Mouse (Mus musculus): Measurements from ENCODE around the gene Pbxip1. TPM values are rescaled to one million over a fixed set of nuclear protein-coding genes. Genes with fewer than 3 reads are reported as not detected.
A peak's percentile ranks its signal among the peaks of the same experiment; 100 is the strongest.

The Pbxip1 gene
- 25.3 and 26.2 TPM in 2 replicates for polyA plus RNA-seq (2016; fragmentation: Nextera tagmentation; extraction: Ambion mirVana)

DNA sequence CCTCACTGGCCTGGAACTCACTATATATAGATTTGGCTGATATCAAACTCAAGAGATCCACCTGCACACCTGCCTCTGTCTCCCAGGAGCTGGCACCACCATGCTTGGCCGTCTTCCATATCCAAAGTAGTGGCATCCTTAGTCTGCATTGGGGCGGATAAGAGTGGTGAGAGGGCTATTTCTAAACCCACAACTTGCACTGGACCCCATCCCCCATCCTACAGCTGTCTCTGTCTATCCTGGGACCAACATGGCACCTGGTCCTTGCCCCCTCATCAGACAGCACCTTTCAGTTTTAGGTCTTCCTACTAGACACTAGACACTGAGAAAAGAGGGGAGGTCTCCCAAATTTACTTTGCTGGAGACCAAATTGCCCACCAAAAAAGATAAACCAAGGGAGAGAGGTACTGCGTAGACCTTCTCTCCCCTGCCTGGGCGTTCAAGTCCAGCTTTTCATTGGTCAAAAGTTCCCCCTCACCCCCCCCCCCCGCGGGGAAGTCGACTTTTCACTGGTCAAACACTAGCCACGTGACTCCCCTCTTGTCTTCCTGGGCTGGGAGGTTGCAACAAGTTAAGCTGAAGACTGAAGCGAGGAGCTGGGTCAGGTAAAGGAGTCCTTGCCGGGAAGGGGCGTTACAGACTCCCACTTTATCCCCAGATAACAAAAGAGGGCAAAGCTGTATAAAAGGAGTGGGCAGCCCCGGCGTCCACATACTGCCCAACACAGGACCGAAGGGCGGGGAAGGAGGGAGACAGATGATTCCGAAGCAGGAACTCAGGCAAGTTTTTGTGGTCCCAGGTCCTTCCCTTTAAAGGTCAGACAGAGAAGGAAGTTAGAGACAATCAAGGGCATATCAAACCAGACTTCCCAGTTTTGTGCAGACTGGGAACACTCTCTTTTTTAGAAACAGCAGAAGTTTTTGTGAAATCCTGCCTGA, at the start of gene Pbxip1:
Pbxip1 (plus strand) TSS at position 531 of the 938 bp plus-strand sequence.
- peak within 1 kb of the TSS; percentile 54 for H3K4me2 ChIP-seq (replicated peaks)
- H3K36me3 ChIP-seq, result peaks cover 30% of the 10 kb centered on the region
- WGBS, result 4% methylated on average over 16 of the region's 16 CpGs
- no peaks in the 10 kb centered on the region for H3K9me3 ChIP-seq (replicated peaks)
- peak within 1 kb of the TSS; percentile 13 for H3K9ac ChIP-seq
- peak; percentile 57 for ATAC-seq (ENCODE audit: low FRiP score)
- peaks cover 25% of the 10 kb centered on the region for H3K4me1 ChIP-seq
- no peaks in the 10 kb centered on the region for H3K27me3 ChIP-seq
- peak within 1 kb of the TSS; percentile 35 for H3K4me3 ChIP-seq
- no peak within 1 kb of the TSS for H3K27ac ChIP-seq

- WGBS, result 71% methylated on average over 11 of the region's 11 CpGs
- H3K27ac ChIP-seq, result no peak overlapping the region
- no peak for ATAC-seq (ENCODE audit: low FRiP score)
- no peak overlapping the region for H3K4me2 ChIP-seq (replicated peaks)
- no peak overlapping the region for H3K9ac ChIP-seq
- no peaks in the 10 kb centered on the region for H3K9me3 ChIP-seq (replicated peaks)
- no peaks in the 10 kb centered on the region for H3K36me3 ChIP-seq
- peaks cover 28% of the 10 kb centered on the region for H3K27me3 ChIP-seq
- H3K4me1 ChIP-seq, result peaks cover 29% of the 10 kb centered on the region
- H3K4me3 ChIP-seq, result no peak overlapping the region
Observed at GRCm38 (mm10) chr3:89387632-89388031, 48.9 kb upstream of the Pbxip1 start.

- peaks cover 32% of the 10 kb centered on the region for H3K27me3 ChIP-seq
- H3K27ac ChIP-seq, result no peak overlapping the region
- H3K9ac ChIP-seq, result no peak overlapping the region
- H3K4me1 ChIP-seq, result peaks cover 36% of the 10 kb centered on the region
- no peaks in the 10 kb centered on the region for H3K9me3 ChIP-seq (replicated peaks)
- no peaks in the 10 kb centered on the region for H3K36me3 ChIP-seq
- H3K4me2 ChIP-seq (replicated peaks), result 0 out of 2 replicates have a peak overlapping the region, but pooled peaks have one; percentile 11
- no peak overlapping the region for H3K4me3 ChIP-seq
- WGBS, result 73% methylated on average over 11 of the region's 11 CpGs
- ATAC-seq (ENCODE audit: low FRiP score), result no peak
Observed at GRCm38 (mm10) chr3:89388134-89388881, 48.2 kb upstream of the Pbxip1 start.

- Histone ChIP-seq H3K9ac (no peak overlapping the region), H3K4me3 (no peak overlapping the region), H3K4me1 (peaks cover 39% of the 10 kb centered on the region), H3K4me2 (replicated peaks) (no peak overlapping the region), H3K27me3 (peaks cover 32% of the 10 kb centered on the region), H3K9me3 (replicated peaks) (no peaks in the 10 kb centered on the region), H3K27ac (no peak overlapping the region), H3K36me3 (no peaks in the 10 kb centered on the region)
- WGBS, result 74% methylated on average over 5 of the region's 6 CpGs
- no peak for ATAC-seq (ENCODE audit: low FRiP score)
Observed at GRCm38 (mm10) chr3:89388901-89389740, 47.4 kb upstream of the Pbxip1 start.

DNA sequence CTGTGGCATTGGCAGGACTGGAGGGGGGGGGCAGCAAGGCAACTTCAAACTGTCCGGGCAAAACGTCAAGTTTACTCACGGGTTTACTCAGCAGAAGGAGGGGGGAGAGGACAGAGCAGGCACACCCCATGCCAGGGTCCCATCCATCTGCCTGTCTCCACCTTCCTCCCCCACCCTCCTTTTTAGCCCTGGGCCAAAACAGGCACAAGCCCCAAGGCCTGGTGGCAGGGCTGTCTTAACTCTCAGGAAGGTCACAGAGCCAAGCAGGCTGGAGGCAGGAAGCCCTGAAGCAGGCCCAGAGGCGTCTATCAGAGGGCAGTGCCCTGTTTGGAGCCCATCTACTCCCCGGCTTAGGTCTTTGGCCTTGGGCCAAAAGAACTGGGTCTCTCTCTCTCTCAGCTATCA, 46.4 kb upstream of the Pbxip1 start:
- Histone ChIP-seq H3K9ac (no peak overlapping the region), H3K4me1 (peaks cover 48% of the 10 kb centered on the region), H3K27ac (no peak overlapping the region), H3K36me3 (no peaks in the 10 kb centered on the region), H3K9me3 (replicated peaks) (no peaks in the 10 kb centered on the region), H3K27me3 (peaks cover 35% of the 10 kb centered on the region), H3K4me2 (replicated peaks) (no peak overlapping the region), H3K4me3 (no peak overlapping the region)
- ATAC-seq (ENCODE audit: low FRiP score), result no peak
- WGBS, result 46% methylated on average over 4 of the region's 5 CpGs

GRCm38 (mm10) chr3:89390699-89391662, 45.5 kb upstream of the Pbxip1 start:
- Histone ChIP-seq H3K9ac (peak overlapping the region; percentile 68), H3K27ac (no peak overlapping the region), H3K4me3 (peak overlapping the region; percentile 55), H3K4me2 (replicated peaks) (peak overlapping the region; percentile 100), H3K27me3 (peaks cover 42% of the 10 kb centered on the region), H3K9me3 (replicated peaks) (no peaks in the 10 kb centered on the region), H3K36me3 (no peaks in the 10 kb centered on the region), H3K4me1 (peaks cover 57% of the 10 kb centered on the region)
- WGBS, result 10% methylated on average over 17 of the region's 19 CpGs
- ATAC-seq (ENCODE audit: low FRiP score), result no peak

DNA sequence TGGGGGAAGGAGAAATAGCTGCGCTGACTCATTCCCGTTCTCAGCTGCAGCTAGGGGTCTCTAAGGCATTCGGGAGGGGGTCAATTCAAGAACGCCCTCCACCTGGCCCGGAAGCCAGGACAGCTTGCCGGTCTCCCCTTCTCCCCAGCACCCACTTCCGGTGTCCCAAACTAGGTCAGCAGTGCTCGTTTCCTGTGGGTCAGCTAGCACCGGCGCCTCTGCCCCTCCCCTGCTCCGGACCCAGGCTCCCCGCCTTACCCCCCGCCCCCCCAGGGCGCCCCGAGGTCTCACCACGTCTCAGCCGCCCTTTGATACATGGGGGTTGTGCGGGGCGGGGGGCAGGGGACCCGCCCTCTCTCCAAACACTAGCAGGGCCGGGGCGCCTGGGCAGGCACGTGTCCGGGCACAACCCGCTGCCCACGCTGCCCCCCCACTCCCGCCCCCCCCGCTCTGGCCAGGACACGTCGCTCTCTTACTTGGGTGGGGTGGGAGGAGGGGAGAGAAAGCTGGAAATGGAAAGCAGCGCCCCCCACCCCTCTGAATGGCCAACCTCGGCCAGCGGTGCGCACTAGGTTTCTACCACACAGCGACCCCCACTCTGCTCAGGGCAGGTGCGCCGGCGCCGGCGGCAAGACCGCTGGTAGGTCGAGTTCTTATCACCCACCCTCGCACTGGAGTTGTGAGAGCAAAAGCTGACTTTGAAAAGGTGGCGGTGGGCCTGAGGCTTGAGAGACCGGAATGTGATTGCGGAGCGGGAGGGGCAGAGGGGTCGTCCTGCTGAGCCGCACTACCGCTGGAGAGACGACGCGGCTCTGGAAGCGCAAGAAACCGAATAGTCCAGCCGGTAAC, 44.6 kb upstream of the Pbxip1 start:
- Histone ChIP-seq H3K27me3 (peaks cover 46% of the 10 kb centered on the region), H3K4me3 (peak overlapping the region; percentile 55), H3K36me3 (no peaks in the 10 kb centered on the region), H3K27ac (no peak overlapping the region), H3K9me3 (replicated peaks) (no peaks in the 10 kb centered on the region), H3K4me1 (peaks cover 64% of the 10 kb centered on the region), H3K9ac (peak overlapping the region; percentile 68), H3K4me2 (replicated peaks) (peak overlapping the region; percentile 100)
- WGBS, result under 1% methylated on average over 50 of the region's 56 CpGs
- no peak for ATAC-seq (ENCODE audit: low FRiP score)

DNA sequence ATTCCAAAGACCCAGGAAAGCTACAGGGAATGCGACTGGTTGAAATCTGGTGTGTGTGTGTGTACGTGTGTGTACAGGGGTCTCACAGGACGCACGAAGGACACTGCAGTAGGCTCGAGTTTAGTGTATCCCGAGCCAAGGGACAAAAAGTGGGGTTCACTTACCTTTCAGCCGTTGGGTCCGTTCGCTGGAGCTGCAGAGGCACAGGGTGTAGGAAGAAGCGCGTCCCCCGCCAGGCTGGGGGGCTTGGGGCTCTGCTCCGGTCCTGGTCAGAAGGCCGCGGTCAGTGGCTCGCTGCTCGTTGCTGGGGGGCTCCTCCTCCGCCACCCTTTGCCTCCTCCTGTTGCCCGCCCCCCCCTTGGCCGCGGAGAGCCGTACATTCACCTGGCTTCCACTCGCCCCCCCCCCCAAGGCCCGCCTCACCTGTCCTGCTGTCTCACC, 43.6 kb upstream of the Pbxip1 start:
- peak overlapping the region; percentile 68 for H3K9ac ChIP-seq
- H3K27me3 ChIP-seq, result peaks cover 46% of the 10 kb centered on the region
- H3K36me3 ChIP-seq, result no peaks in the 10 kb centered on the region
- peaks cover 62% of the 10 kb centered on the region for H3K4me1 ChIP-seq
- ATAC-seq (ENCODE audit: low FRiP score), result no peak
- H3K27ac ChIP-seq, result no peak overlapping the region
- WGBS, result 1% methylated on average over 19 of the region's 24 CpGs
- peak overlapping the region; percentile 55 for H3K4me3 ChIP-seq
- no peaks in the 10 kb centered on the region for H3K9me3 ChIP-seq (replicated peaks)
- H3K4me2 ChIP-seq (replicated peaks), result peak overlapping the region; percentile 100

DNA sequence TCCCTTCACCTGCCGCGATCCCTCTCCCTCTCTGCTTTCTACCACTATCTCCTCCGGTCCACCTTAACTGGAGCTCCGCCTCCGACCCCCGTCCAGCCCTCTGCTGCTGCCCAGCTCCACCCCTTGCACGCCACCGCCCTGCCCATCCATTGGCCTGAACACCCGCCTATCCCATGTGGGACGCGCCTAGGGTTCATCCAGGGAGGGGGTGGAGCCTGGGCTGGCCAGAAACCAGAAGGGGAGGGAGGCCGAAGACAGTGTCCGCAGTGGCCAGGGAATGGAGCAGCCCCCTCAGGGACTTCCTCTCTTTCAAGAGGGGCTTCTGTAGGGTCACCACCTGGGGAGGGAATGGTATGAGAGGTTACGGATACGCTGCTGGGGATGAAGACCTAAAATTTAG, 42.9 kb upstream of the Pbxip1 start:
- H3K4me3 ChIP-seq, result peak overlapping the region; percentile 55
- peak overlapping the region; percentile 71 for H3K27ac ChIP-seq
- H3K4me2 ChIP-seq (replicated peaks), result peak overlapping the region; percentile 100
- peaks cover 62% of the 10 kb centered on the region for H3K4me1 ChIP-seq
- ATAC-seq (ENCODE audit: low FRiP score), result peak; percentile 93
- peaks cover 46% of the 10 kb centered on the region for H3K27me3 ChIP-seq
- H3K9ac ChIP-seq, result peak overlapping the region; percentile 59
- H3K9me3 ChIP-seq (replicated peaks), result no peaks in the 10 kb centered on the region
- no peaks in the 10 kb centered on the region for H3K36me3 ChIP-seq
- 1% methylated on average over 15 of the region's 15 CpGs for WGBS

All from hindbrain, embryonic 12.5 days (tissue).